Mouse (Mus musculus): ENCODE measurements around the gene Pld2.

- TF ChIP-seq GATA1 (IDR thresholded peaks at IDR 0.05; ENCODE audit: borderline replicate concordance, low read length): no peak
- TF ChIP-seq FLI1 (IDR thresholded peaks at IDR 0.05; ENCODE audit: low read length): no peak
Measured at GRCm38 (mm10) chr11:70512709-70513342, 27.0 kb upstream of the Pld2 start.
